Mouse (Mus musculus): ENCODE data around the gene Adamtsl2. TPM values are rescaled to one million over a fixed set of nuclear protein-coding genes. Genes with fewer than 3 reads are reported as not detected.

The Adamtsl2 gene
- 9.1 and 9.2 TPM in 2 replicates for polyA plus RNA-seq (2015; fragmentation: Nextera tagmentation; extraction: Ambion mirVana)

GRCm38 (mm10) chr2:27079152-27079584 is at the start of gene Adamtsl2:
Adamtsl2 (plus strand) TSS chr2:27079379.
- peak within 1 kb of the TSS; percentile 49 for H3K9ac ChIP-seq
- 0% methylated on average over 10 of the region's 10 CpGs for WGBS
- ATAC-seq (ENCODE audit: low read depth): peak; percentile 87
- peak within 1 kb of the TSS; percentile 40 for H3K4me2 ChIP-seq
- peak within 1 kb of the TSS; percentile 86 for H3K27ac ChIP-seq (replicated peaks)
- H3K27me3 ChIP-seq: no peaks in the 10 kb centered on the region
- H3K9me3 ChIP-seq: no peaks in the 10 kb centered on the region
- peaks cover 36% of the 10 kb centered on the region for H3K4me1 ChIP-seq (replicated peaks)
- no peaks in the 10 kb centered on the region for H3K36me3 ChIP-seq
- H3K4me3 ChIP-seq: peak within 1 kb of the TSS; percentile 7

- H3K27me3 ChIP-seq: peaks cover 17% of the 10 kb centered on the region
- H3K4me2 ChIP-seq: no peak overlapping the region
- no peak for ATAC-seq (ENCODE audit: low read depth)
- WGBS: 84% methylated on average over 2 of the region's 2 CpGs
- no peak overlapping the region for H3K27ac ChIP-seq (replicated peaks)
- no peak overlapping the region for H3K9ac ChIP-seq
- peaks cover 11% of the 10 kb centered on the region for H3K4me1 ChIP-seq (replicated peaks)
- no peak overlapping the region for H3K4me3 ChIP-seq
- H3K9me3 ChIP-seq: no peaks in the 10 kb centered on the region
- no peaks in the 10 kb centered on the region for H3K36me3 ChIP-seq
Measured at GRCm38 (mm10) chr2:27032361-27032760, 46.8 kb upstream of the Adamtsl2 start.

- Histone ChIP-seq H3K9ac (no peak overlapping the region), H3K27ac (replicated peaks) (no peak overlapping the region), H3K36me3 (no peaks in the 10 kb centered on the region), H3K4me1 (replicated peaks) (no peaks in the 10 kb centered on the region), H3K27me3 (no peaks in the 10 kb centered on the region), H3K4me2 (no peak overlapping the region), H3K4me3 (no peak overlapping the region), H3K9me3 (no peaks in the 10 kb centered on the region)
- 78% methylated on average over 3 of the region's 3 CpGs for WGBS
- ATAC-seq (ENCODE audit: low read depth): no peak
Measured at GRCm38 (mm10) chr2:27036003-27036402, 43.2 kb upstream of the Adamtsl2 start.

- no peaks in the 10 kb centered on the region for H3K4me1 ChIP-seq (replicated peaks)
- H3K27me3 ChIP-seq: no peaks in the 10 kb centered on the region
- H3K4me2 ChIP-seq: no peak overlapping the region
- H3K9ac ChIP-seq: no peak overlapping the region
- H3K27ac ChIP-seq (replicated peaks): no peak overlapping the region
- no peaks in the 10 kb centered on the region for H3K9me3 ChIP-seq
- peak; percentile 27; the same call in 1 of the 2 replicates for ATAC-seq (ENCODE audit: low read depth)
- no peaks in the 10 kb centered on the region for H3K36me3 ChIP-seq
- H3K4me3 ChIP-seq: no peak overlapping the region
- WGBS: 60% methylated on average over 4 of the region's 4 CpGs
Measured at GRCm38 (mm10) chr2:27037008-27037407, 42.2 kb upstream of the Adamtsl2 start.

- 0 out of 2 replicates have a peak, but pooled peaks have one; percentile 68 for ATAC-seq (ENCODE audit: low read depth)
Measured at GRCm38 (mm10) chr2:27038596-27038995, 40.6 kb upstream of the Adamtsl2 start.

GRCm38 (mm10) chr2:27039286-27039685 is 39.9 kb upstream of the Adamtsl2 start:
- Histone ChIP-seq H3K4me1 (replicated peaks) (no peaks in the 10 kb centered on the region), H3K27ac (replicated peaks) (no peak overlapping the region), H3K27me3 (no peaks in the 10 kb centered on the region), H3K36me3 (no peaks in the 10 kb centered on the region), H3K4me3 (no peak overlapping the region), H3K9me3 (no peaks in the 10 kb centered on the region), H3K4me2 (no peak overlapping the region), H3K9ac (no peak overlapping the region)
- 5% methylated on average over 1 of the region's 1 CpGs for WGBS
- no peak for ATAC-seq (ENCODE audit: low read depth)

More at GRCm38 (mm10) chr2:27038596-27038995, 40.6 kb upstream of the Adamtsl2 start:
- WGBS: 0% methylated on average over 3 of the region's 3 CpGs
- Histone ChIP-seq H3K4me2 (no peak overlapping the region), H3K9me3 (no peaks in the 10 kb centered on the region), H3K27me3 (no peaks in the 10 kb centered on the region), H3K36me3 (no peaks in the 10 kb centered on the region), H3K9ac (no peak overlapping the region), H3K4me3 (no peak overlapping the region), H3K4me1 (replicated peaks) (no peaks in the 10 kb centered on the region), H3K27ac (replicated peaks) (no peak overlapping the region)

- no peak overlapping the region for H3K4me2 ChIP-seq
- H3K4me3 ChIP-seq: no peak overlapping the region
- no peaks in the 10 kb centered on the region for H3K36me3 ChIP-seq
- no peak overlapping the region for H3K27ac ChIP-seq (replicated peaks)
- no peak for ATAC-seq (ENCODE audit: low read depth)
- no peaks in the 10 kb centered on the region for H3K9me3 ChIP-seq
- no peak overlapping the region for H3K9ac ChIP-seq
- WGBS: 66% methylated on average over 8 of the region's 8 CpGs
- H3K27me3 ChIP-seq: no peaks in the 10 kb centered on the region
- no peaks in the 10 kb centered on the region for H3K4me1 ChIP-seq (replicated peaks)
Measured at GRCm38 (mm10) chr2:27042131-27042844, 36.9 kb upstream of the Adamtsl2 start.

- H3K4me1 ChIP-seq (replicated peaks): no peaks in the 10 kb centered on the region
- H3K27me3 ChIP-seq: no peaks in the 10 kb centered on the region
- H3K36me3 ChIP-seq: no peaks in the 10 kb centered on the region
- no peak overlapping the region for H3K4me2 ChIP-seq
- WGBS: 30% methylated on average over 3 of the region's 3 CpGs
- H3K9me3 ChIP-seq: no peaks in the 10 kb centered on the region
- no peak overlapping the region for H3K9ac ChIP-seq
- no peak overlapping the region for H3K27ac ChIP-seq (replicated peaks)
- no peak overlapping the region for H3K4me3 ChIP-seq
- peak; percentile 91 for ATAC-seq (ENCODE audit: low read depth)
Measured at GRCm38 (mm10) chr2:27043461-27043860, 35.7 kb upstream of the Adamtsl2 start.

- no peak overlapping the region for H3K4me3 ChIP-seq
- H3K27me3 ChIP-seq: no peaks in the 10 kb centered on the region
- no peak overlapping the region for H3K27ac ChIP-seq (replicated peaks)
- WGBS: 80% methylated on average over 4 of the region's 4 CpGs
- H3K9ac ChIP-seq: 0 out of 2 replicates have a peak overlapping the region, but pooled peaks have one; percentile 19
- H3K36me3 ChIP-seq: no peaks in the 10 kb centered on the region
- no peak for ATAC-seq (ENCODE audit: low read depth)
- H3K9me3 ChIP-seq: no peaks in the 10 kb centered on the region
- H3K4me2 ChIP-seq: no peak overlapping the region
- no peaks in the 10 kb centered on the region for H3K4me1 ChIP-seq (replicated peaks)
Measured at GRCm38 (mm10) chr2:27044166-27044565, 35.0 kb upstream of the Adamtsl2 start.

- H3K27me3 ChIP-seq: no peaks in the 10 kb centered on the region
- ATAC-seq (ENCODE audit: low read depth): no peak
- no peaks in the 10 kb centered on the region for H3K4me1 ChIP-seq (replicated peaks)
- H3K4me3 ChIP-seq: no peak overlapping the region
- no peaks in the 10 kb centered on the region for H3K36me3 ChIP-seq
- no peak overlapping the region for H3K27ac ChIP-seq (replicated peaks)
- H3K9ac ChIP-seq: no peak overlapping the region
- no peak overlapping the region for H3K4me2 ChIP-seq
- WGBS: 64% methylated on average over 3 of the region's 3 CpGs
- H3K9me3 ChIP-seq: no peaks in the 10 kb centered on the region
Measured at GRCm38 (mm10) chr2:27044641-27045040, 34.5 kb upstream of the Adamtsl2 start.

GRCm38 (mm10) chr2:27045979-27046770 is 33.0 kb upstream of the Adamtsl2 start:
- Histone ChIP-seq H3K9me3 (no peaks in the 10 kb centered on the region), H3K4me1 (replicated peaks) (no peaks in the 10 kb centered on the region), H3K27ac (replicated peaks) (no peak overlapping the region), H3K9ac (no peak overlapping the region), H3K4me3 (no peak overlapping the region), H3K36me3 (no peaks in the 10 kb centered on the region), H3K4me2 (no peak overlapping the region), H3K27me3 (no peaks in the 10 kb centered on the region)
- WGBS: 73% methylated on average over 8 of the region's 8 CpGs
- ATAC-seq (ENCODE audit: low read depth): no peak

GRCm38 (mm10) chr2:27049408-27049807 is 29.8 kb upstream of the Adamtsl2 start:
- no peak overlapping the region for H3K4me3 ChIP-seq
- H3K4me1 ChIP-seq (replicated peaks): no peaks in the 10 kb centered on the region
- no peak overlapping the region for H3K9ac ChIP-seq
- H3K27ac ChIP-seq (replicated peaks): no peak overlapping the region
- no peaks in the 10 kb centered on the region for H3K9me3 ChIP-seq
- WGBS: 48% methylated on average over 6 of the region's 6 CpGs
- no peak for ATAC-seq (ENCODE audit: low read depth)
- H3K36me3 ChIP-seq: no peaks in the 10 kb centered on the region
- no peak overlapping the region for H3K4me2 ChIP-seq
- H3K27me3 ChIP-seq: no peaks in the 10 kb centered on the region
